Mouse (Mus musculus): ENCODE measurements around the gene Setd3. TPM values are rescaled to one million over a fixed set of nuclear protein-coding genes. Genes with fewer than 3 reads are reported as not detected.

Gene Setd3
- polyA plus RNA-seq, 2 experiments, result 26.8 to 43.4 TPM

GRCm38 (mm10) chr12:108072907-108073306 is 106.2 kb downstream of the Setd3 start:
- H3K9me3 ChIP-seq (ENCODE audit: control insufficient read depth, low read length), result no peaks in the 10 kb centered on the region

GRCm38 (mm10) chr12:108070685-108071662 is 108.1 kb downstream of the Setd3 start:
- Histone ChIP-seq H3K27me3 (ENCODE audit: control insufficient read depth, insufficient read depth, low read length) (no peaks in the 10 kb centered on the region), H3K9me3 (ENCODE audit: control insufficient read depth, low read length) (no peaks in the 10 kb centered on the region), H3K36me3 (replicated peaks; ENCODE audit: control insufficient read depth, insufficient read depth, low read depth) (no peaks in the 10 kb centered on the region), H3K4me1 (replicated peaks; ENCODE audit: control insufficient read depth in 2 of 2, insufficient read depth in 2 of 2, low read length in 1 of 2) (no peaks in the 10 kb centered on the region), H3K4me3 (ENCODE audit: insufficient read depth in 1 of 2, low read depth in 2 of 2, low read length in 2 of 2) (no peak overlapping the region), H3K27ac (no peak overlapping the region), H3K4me2 (ENCODE audit: low read depth) (no peak overlapping the region), H3K9ac (replicated peaks) (no peak overlapping the region)
- TF ChIP-seq CTCF (IDR thresholded peaks at IDR 0.05; ENCODE audit: low read depth) (no peak), EP300 (IDR thresholded peaks at IDR 0.05; ENCODE audit: low read depth) (no peak)
- WGBS (ENCODE audit: insufficient replicate concordance), result 50% methylated on average over 21 of the region's 21 CpGs
- DNase-seq (ENCODE audit: low read depth in 3 of 3, low spot score in 3 of 3), result no peak
- ATAC-seq (ENCODE audit: insufficient read depth), result no peak

More at GRCm38 (mm10) chr12:108072907-108073306, 106.2 kb downstream of the Setd3 start:
- TF ChIP-seq CTCF (IDR thresholded peaks at IDR 0.05; ENCODE audit: low read depth), result no peak
- TF ChIP-seq EP300 (IDR thresholded peaks at IDR 0.05; ENCODE audit: low read depth), result no peak
- H3K4me3 ChIP-seq (ENCODE audit: insufficient read depth in 1 of 2, low read depth in 2 of 2, low read length in 2 of 2), result no peak overlapping the region
- H3K4me2 ChIP-seq (ENCODE audit: low read depth), result no peak overlapping the region
- DNase-seq (ENCODE audit: low read depth in 3 of 3, low spot score in 3 of 3) (no peak), ATAC-seq (ENCODE audit: insufficient read depth) (no peak)
- H3K27ac ChIP-seq, result no peak overlapping the region
- no peaks in the 10 kb centered on the region for H3K36me3 ChIP-seq (replicated peaks; ENCODE audit: control insufficient read depth, insufficient read depth, low read depth)
- H3K27me3 ChIP-seq (ENCODE audit: control insufficient read depth, insufficient read depth, low read length), result no peaks in the 10 kb centered on the region
- WGBS (ENCODE audit: insufficient replicate concordance), result 51% methylated on average over 5 of the region's 5 CpGs
- H3K4me1 ChIP-seq (replicated peaks; ENCODE audit: control insufficient read depth in 2 of 2, insufficient read depth in 2 of 2, low read length in 1 of 2), result no peaks in the 10 kb centered on the region
- H3K9ac ChIP-seq (replicated peaks), result no peak overlapping the region

- H3K36me3 ChIP-seq (replicated peaks; ENCODE audit: control insufficient read depth, insufficient read depth, low read depth), result no peaks in the 10 kb centered on the region
- DNase-seq (ENCODE audit: low read depth in 3 of 3, low spot score in 3 of 3) (no peak), ATAC-seq (ENCODE audit: insufficient read depth) (no peak)
- H3K27ac ChIP-seq, result no peak overlapping the region
- no peaks in the 10 kb centered on the region for H3K27me3 ChIP-seq (ENCODE audit: control insufficient read depth, insufficient read depth, low read length)
- no peaks in the 10 kb centered on the region for H3K4me1 ChIP-seq (replicated peaks; ENCODE audit: control insufficient read depth in 2 of 2, insufficient read depth in 2 of 2, low read length in 1 of 2)
- WGBS (ENCODE audit: insufficient replicate concordance), result 61% methylated on average over 6 of the region's 6 CpGs
- H3K4me3 ChIP-seq (ENCODE audit: insufficient read depth in 1 of 2, low read depth in 2 of 2, low read length in 2 of 2), result no peak overlapping the region
- H3K9ac ChIP-seq (replicated peaks), result no peak overlapping the region
- no peaks in the 10 kb centered on the region for H3K9me3 ChIP-seq (ENCODE audit: control insufficient read depth, low read length)
- no peak overlapping the region for H3K4me2 ChIP-seq (ENCODE audit: low read depth)
- TF ChIP-seq EP300 (IDR thresholded peaks at IDR 0.05; ENCODE audit: low read depth) (no peak), CTCF (IDR thresholded peaks at IDR 0.05; ENCODE audit: low read depth) (no peak)
These were observed 109.6 kb downstream of the Setd3 start for GRCm38 (mm10) chr12:108069504-108069903.

GRCm38 (mm10) chr12:108067811-108068375 is 111.2 kb downstream of the Setd3 start:
- TF ChIP-seq EP300 (IDR thresholded peaks at IDR 0.05; ENCODE audit: low read depth), result no peak
- no peak for TF ChIP-seq CTCF (IDR thresholded peaks at IDR 0.05; ENCODE audit: low read depth)
- no peak for ATAC-seq (ENCODE audit: insufficient read depth)
- 69% methylated on average over 13 of the region's 13 CpGs for WGBS (ENCODE audit: insufficient replicate concordance)
- H3K4me3 ChIP-seq (ENCODE audit: insufficient read depth in 1 of 2, low read depth in 2 of 2, low read length in 2 of 2), result no peak overlapping the region
- no peaks in the 10 kb centered on the region for H3K4me1 ChIP-seq (replicated peaks; ENCODE audit: control insufficient read depth in 2 of 2, insufficient read depth in 2 of 2, low read length in 1 of 2)
- no peaks in the 10 kb centered on the region for H3K36me3 ChIP-seq (replicated peaks; ENCODE audit: control insufficient read depth, insufficient read depth, low read depth)
- no peak overlapping the region for H3K9ac ChIP-seq (replicated peaks)
- H3K9me3 ChIP-seq (ENCODE audit: control insufficient read depth, low read length), result no peaks in the 10 kb centered on the region
- no peak overlapping the region for H3K27ac ChIP-seq
- H3K27me3 ChIP-seq (ENCODE audit: control insufficient read depth, insufficient read depth, low read length), result no peaks in the 10 kb centered on the region
- no peak for DNase-seq (ENCODE audit: low read depth in 3 of 3, low spot score in 3 of 3)
- no peak overlapping the region for H3K4me2 ChIP-seq (ENCODE audit: low read depth)

- no peak overlapping the region for H3K4me3 ChIP-seq (ENCODE audit: insufficient read depth in 1 of 2, low read depth in 2 of 2, low read length in 2 of 2)
- no peaks in the 10 kb centered on the region for H3K36me3 ChIP-seq (replicated peaks; ENCODE audit: control insufficient read depth, insufficient read depth, low read depth)
- DNase-seq (ENCODE audit: low read depth in 3 of 3, low spot score in 3 of 3) (no peak), ATAC-seq (ENCODE audit: insufficient read depth) (no peak)
- no peak overlapping the region for H3K27ac ChIP-seq
- no peaks in the 10 kb centered on the region for H3K27me3 ChIP-seq (ENCODE audit: control insufficient read depth, insufficient read depth, low read length)
- no peak for TF ChIP-seq EP300 (IDR thresholded peaks at IDR 0.05; ENCODE audit: low read depth)
- TF ChIP-seq CTCF (IDR thresholded peaks at IDR 0.05; ENCODE audit: low read depth), result no peak
- H3K4me2 ChIP-seq (ENCODE audit: low read depth), result no peak overlapping the region
- no peak overlapping the region for H3K9ac ChIP-seq (replicated peaks)
- H3K9me3 ChIP-seq (ENCODE audit: control insufficient read depth, low read length), result no peaks in the 10 kb centered on the region
- WGBS (ENCODE audit: insufficient replicate concordance), result 42% methylated on average over 3 of the region's 3 CpGs
- no peaks in the 10 kb centered on the region for H3K4me1 ChIP-seq (replicated peaks; ENCODE audit: control insufficient read depth in 2 of 2, insufficient read depth in 2 of 2, low read length in 1 of 2)
These were observed 111.9 kb downstream of the Setd3 start for GRCm38 (mm10) chr12:108067231-108067630.
